Mouse (Mus musculus): ENCODE measurements around the gene Tmx4. TPM values are rescaled to one million over a fixed set of nuclear protein-coding genes. Genes with fewer than 3 reads are reported as not detected.

Gene Tmx4
- 58.2 and 75.2 TPM in 2 replicates for polyA plus RNA-seq (2021; fragmentation: Nextera tagmentation)
- long read RNA-seq, experiment 1, full-length matches to known transcripts = 340 of 419 reads
- long read RNA-seq, experiment 1, partial matches to known transcripts = 13 of 419 reads
- long read RNA-seq, experiment 1, other reads (novel, unspliced or antisense) = 66 of 419 reads
- long read RNA-seq, experiment 2, full-length matches to known transcripts = 113 of 198 reads
- long read RNA-seq, experiment 2, partial matches to known transcripts = 13 of 198 reads
- long read RNA-seq, experiment 2, other reads (novel, unspliced or antisense) = 72 of 198 reads

DNA sequence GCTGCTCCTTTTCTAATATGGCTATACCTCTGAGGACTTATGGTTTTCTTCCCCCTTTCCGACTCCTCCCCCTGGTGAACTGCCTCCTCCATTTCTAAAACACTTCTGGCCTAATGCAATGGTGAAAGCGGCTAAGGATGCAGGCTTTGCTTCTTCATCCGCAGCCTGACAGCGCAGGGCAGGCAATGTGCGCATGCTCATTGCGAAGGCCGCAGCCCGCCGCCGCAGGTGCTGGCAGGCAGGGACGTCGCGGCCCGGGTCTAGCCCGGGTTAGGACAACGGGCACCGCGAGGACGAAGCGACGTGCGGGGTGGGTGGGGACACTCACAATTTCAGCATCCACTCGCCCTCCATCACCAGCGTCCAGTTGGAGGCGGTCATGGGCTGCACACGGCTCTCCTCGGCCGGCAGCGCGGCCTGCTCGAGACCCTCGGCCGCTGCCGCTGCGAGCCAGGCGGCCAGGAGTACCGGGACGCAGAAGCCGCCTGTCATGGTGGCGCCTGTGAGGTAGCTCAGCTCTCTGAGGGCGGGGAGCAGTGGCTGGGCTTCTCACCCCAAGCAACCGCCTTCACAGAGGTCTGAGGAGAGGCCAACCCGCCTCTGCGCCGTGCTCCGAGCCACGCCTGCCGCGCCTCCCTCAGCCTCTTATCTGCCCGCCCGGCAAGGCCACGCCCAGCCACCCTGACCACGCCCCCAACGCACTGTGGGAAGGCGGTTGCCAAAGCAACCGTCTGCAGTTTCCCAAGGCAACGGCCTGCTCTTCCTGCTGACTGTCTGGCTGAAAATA, at the start of gene Tmx4:
Gene Tmx4 (minus strand): TSS at position 632 of the 787 bp plus-strand sequence.

GRCm38 (mm10) chr2:134554221-134554727, 89.7 kb downstream of the Tmx4 start, which contains the start of gene Hao1:
Gene Hao1, minus strand, starts transcription at chr2:134554368.

Other genes with a start within 250 kb of the Tmx4 start
- 0.09 TPM in 1 of 2 replicates, not detected in the other for gene Hao1, start 89.8 kb downstream of the Tmx4 start, polyA plus RNA-seq (2021; fragmentation: Nextera tagmentation)
- 56.6 and 64.1 TPM in 2 replicates for gene Plcb1, start 141.9 kb upstream of the Tmx4 start, polyA plus RNA-seq (2021; fragmentation: Nextera tagmentation)

Data from left cerebral cortex, adult 6 months (tissue).